Mouse (Mus musculus) liver, postnatal 0 days (tissue): Measurements from ENCODE around the gene Dock6.

Experiments
- CTCF ChIP-seq: sonication (generic); IDR thresholded peaks from 2 replicates; pipeline ENCODE4 v1.5.1; 2016; ENCODE audit warnings: antibody characterized with exemption, low read depth
- EP300 ChIP-seq: IDR thresholded peaks from 2 replicates; pipeline ENCODE4 v1.6.1; 2016; ENCODE audit warnings: antibody characterized with exemption, low read depth, mild to moderate bottlenecking

GRCm38 (mm10) chr9:21754003-21754402 is 98.4 kb downstream of the Dock6 start:
- TF ChIP-seq CTCF (no peak), EP300 (no peak)
